Mouse (Mus musculus): ENCODE results near the gene 2310011J03Rik. TPM values are rescaled to one million over a fixed set of nuclear protein-coding genes. Genes with fewer than 3 reads are reported as not detected.
A peak's percentile ranks its signal among the peaks of the same experiment; 100 is the strongest.

2310011J03Rik gene
- total and polyA plus RNA-seq, 3 experiments: 34.6 to 46.8 (median 37.5) TPM

DNA sequence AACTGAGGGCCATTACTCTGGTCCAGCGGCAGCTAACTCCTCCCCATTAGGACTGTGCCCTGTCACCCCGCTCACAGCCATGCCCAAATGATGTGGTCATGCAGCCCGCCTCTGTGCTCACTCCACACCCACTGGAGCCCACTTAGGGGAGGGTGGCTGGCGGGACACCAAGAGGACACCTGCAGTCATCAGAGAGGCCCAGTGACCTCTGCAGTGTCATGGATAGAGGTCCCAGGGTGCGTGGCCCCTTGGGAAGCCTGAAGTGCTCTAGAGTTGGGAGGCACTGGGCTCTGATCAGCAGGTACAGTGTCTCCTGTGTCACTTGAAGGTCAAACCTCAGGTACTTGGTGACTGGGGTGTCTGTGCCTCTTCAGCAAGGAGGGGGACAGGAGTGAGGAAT, 23.5 kb downstream of the 2310011J03Rik start:
- Histone ChIP-seq H3K79me2 (replicated peaks; ENCODE audit: control insufficient read depth, extremely low read depth, insufficient read depth, poor library complexity, severe bottlenecking) (peaks cover 17% of the 10 kb centered on the region), H3K9me3 (replicated peaks; ENCODE audit: low read length) (no peaks in the 10 kb centered on the region), H3K9ac (ENCODE audit: insufficient read depth, low read depth) (no peak overlapping the region), H3K4me1 (ENCODE audit: control insufficient read depth in 1 of 2, insufficient read depth in 2 of 2) (peaks cover 8 to 30% of the 10 kb centered on the region in 2 experiments; a peak in 3 of 4 replicates), H3K36me3 (replicated peaks in 1 of 2; ENCODE audit: control insufficient read depth in 1 of 2, insufficient read depth in 1 of 2, low read length in 1 of 2) (peaks cover 18 to 29% of the 10 kb centered on the region in 2 experiments), H3K27me3 (replicated peaks) (peaks cover 31% of the 10 kb centered on the region), H3K4me2 (ENCODE audit: insufficient read depth, low read depth, poor library complexity, severe bottlenecking) (no peak overlapping the region), H3K4me3 (replicated peaks in 1 of 3; ENCODE audit: low read depth in 2 of 3, low read length in 2 of 3, poor library complexity in 1 of 3) (no peak overlapping the region), H3K27ac (ENCODE audit: insufficient read depth, low read depth) (no peak overlapping the region)
- in situ Hi-C loops (cut with MboI; ENCODE audit: low pct_ligation_motif_present, low pct_unique_long_range_greater_than_20kb, low sequenced_read_pairs) (no loop called here), dilution Hi-C loops (cut with MboI; ENCODE audit: extremely low pct_ligation_motif_present, extremely low pct_unique_long_range_greater_than_20kb, low sequenced_read_pairs) (no loop called here)
- TF ChIP-seq IRF4 (IDR thresholded peaks at IDR 0.05; ENCODE audit: low read depth, low read length): no peak
- no peak for TF ChIP-seq CTCF (conservative IDR thresholded peaks at IDR 0.05 in 1 of 2, IDR thresholded peaks at IDR 0.05 in 1 of 2; ENCODE audit: low read depth in 2 of 2, low read length in 2 of 2)
- no peak for TF ChIP-seq SMC3 (IDR thresholded peaks at IDR 0.05; ENCODE audit: low read depth, low read length)
- TF ChIP-seq JUND (conservative IDR thresholded peaks at IDR 0.05; ENCODE audit: low read depth, low read length): no peak
- DNase-seq (ENCODE audit: extremely low read depth): no peak

DNA sequence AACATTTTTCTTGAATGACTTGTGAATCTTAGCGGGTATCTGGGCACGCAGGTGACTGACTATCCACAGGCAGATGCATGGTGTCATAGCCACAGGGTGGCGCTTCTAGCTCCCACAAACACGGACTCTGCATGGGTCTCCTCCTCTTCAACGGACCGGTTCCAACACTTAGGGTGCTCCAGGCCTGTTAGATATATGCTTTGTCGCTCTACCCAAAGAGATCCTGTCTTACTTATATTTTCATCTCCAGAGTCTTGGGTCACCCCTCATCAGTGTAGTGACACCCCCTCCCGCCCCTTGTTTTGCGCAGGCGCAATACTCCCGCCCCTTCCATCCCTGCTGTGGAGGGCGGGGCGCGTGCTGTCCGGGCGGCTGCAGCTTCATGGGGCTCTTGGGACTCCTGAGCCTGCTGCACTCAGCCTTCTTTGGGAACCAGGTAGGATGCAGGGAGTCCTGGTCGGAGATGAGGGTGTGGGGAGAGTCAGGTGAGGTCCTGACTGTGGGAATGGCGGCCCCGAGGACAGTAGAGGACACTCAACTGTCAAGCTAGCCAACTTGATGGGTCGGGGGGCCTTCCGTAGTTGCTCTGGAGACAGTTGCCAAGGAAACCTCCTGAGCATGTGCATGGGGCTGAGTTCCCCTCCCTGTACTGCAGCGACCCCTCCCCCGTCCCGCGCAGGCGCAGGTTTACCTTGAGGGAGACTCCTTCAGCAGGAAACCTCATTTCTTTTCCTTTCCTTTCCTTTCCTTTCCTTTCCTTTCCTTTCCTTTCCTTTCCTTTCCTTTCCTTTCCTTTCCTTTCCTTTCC, 24.5 kb downstream of the 2310011J03Rik start, which contains the start of gene Apc2:
Gene Apc2, plus strand, starts transcription at position 360 of the 808 bp plus-strand sequence.
- dilution Hi-C loops (cut with MboI; ENCODE audit: extremely low pct_ligation_motif_present, extremely low pct_unique_long_range_greater_than_20kb, low sequenced_read_pairs) (no loop called here), in situ Hi-C loops (cut with MboI; ENCODE audit: low pct_ligation_motif_present, low pct_unique_long_range_greater_than_20kb, low sequenced_read_pairs) (no loop called here)
- H3K4me3 ChIP-seq (replicated peaks in 1 of 3; ENCODE audit: low read depth in 2 of 3, low read length in 2 of 3, poor library complexity in 1 of 3): no peak within 1 kb of the TSS
- H3K36me3 ChIP-seq (replicated peaks in 1 of 2; ENCODE audit: control insufficient read depth in 1 of 2, insufficient read depth in 1 of 2, low read length in 1 of 2): peaks cover 18 to 29% of the 10 kb centered on the region in 2 experiments
- peaks cover 17% of the 10 kb centered on the region for H3K79me2 ChIP-seq (replicated peaks; ENCODE audit: control insufficient read depth, extremely low read depth, insufficient read depth, poor library complexity, severe bottlenecking)
- TF ChIP-seq RAD21 (IDR thresholded peaks at IDR 0.05; ENCODE audit: low read depth, low read length) (peak; percentile 47), ELF1 (IDR thresholded peaks at IDR 0.05; ENCODE audit: low read depth, low read length) (no peak), SIN3A (IDR thresholded peaks at IDR 0.05; ENCODE audit: low read length) (peak; percentile 59; the same call in 1 of the 2 replicates), CTCF (conservative IDR thresholded peaks at IDR 0.05 in 1 of 2, IDR thresholded peaks at IDR 0.05 in 1 of 2; ENCODE audit: low read depth in 2 of 2, low read length in 2 of 2) (peak in 1 of 2 experiments; percentile 74; a peak in 2 of 4 replicates), HCFC1 (IDR thresholded peaks at IDR 0.05; ENCODE audit: low read depth, low read length) (no peak), MAZ (IDR thresholded peaks at IDR 0.05; ENCODE audit: low read depth, low read length) (peak; percentile 36; the same call in 1 of the 2 replicates), MYC (IDR thresholded peaks at IDR 0.05; ENCODE audit: low read depth, low read length) (peak; percentile 38; the same call in 1 of the 2 replicates), POLR2A (IDR thresholded peaks at IDR 0.05; ENCODE audit: low read depth, low read length) (no peak), GABPA (IDR thresholded peaks at IDR 0.05; ENCODE audit: insufficient replicate concordance, low read depth, low read length) (no peak), NRF1 (IDR thresholded peaks at IDR 0.05; ENCODE audit: low read depth, low read length) (no peak), USF2 (conservative IDR thresholded peaks at IDR 0.05; ENCODE audit: low read depth, low read length) (0 out of 2 replicates have a peak, but pooled peaks have one; percentile 8), JUN (IDR thresholded peaks at IDR 0.05; ENCODE audit: insufficient read depth, low read depth, low read length) (no peak), TCF12 (IDR thresholded peaks at IDR 0.05; ENCODE audit: low read depth, low read length) (0 out of 2 replicates have a peak, but pooled peaks have one; percentile 24), ZNF384 (IDR thresholded peaks at IDR 0.05; ENCODE audit: low read depth, low read length) (no peak), CHD1 (IDR thresholded peaks at IDR 0.05; ENCODE audit: low read depth, low read length) (no peak), SMC3 (IDR thresholded peaks at IDR 0.05; ENCODE audit: low read depth, low read length) (peak; percentile 82), CHD2 (IDR thresholded peaks at IDR 0.05; ENCODE audit: low read length) (peak; percentile 59; the same call in 1 of the 2 replicates), POLR2AphosphoS2 (IDR thresholded peaks at IDR 0.05; ENCODE audit: low read depth, low read length) (0 out of 2 replicates have a peak, but pooled peaks have one; percentile 23), MEF2A (IDR thresholded peaks at IDR 0.05; ENCODE audit: borderline replicate concordance, low read depth, low read length) (no peak), TBP (conservative IDR thresholded peaks at IDR 0.05; ENCODE audit: low read depth, low read length) (no peak), ZC3H11A (IDR thresholded peaks at IDR 0.05; ENCODE audit: low read depth, low read length) (no peak), BHLHE40 (IDR thresholded peaks at IDR 0.05; ENCODE audit: low read depth, low read length) (0 out of 2 replicates have a peak, but pooled peaks have one; percentile 40), E2F4 (IDR thresholded peaks at IDR 0.05; ENCODE audit: insufficient replicate concordance, low read depth, low read length) (no peak), MAX (IDR thresholded peaks at IDR 0.05; ENCODE audit: low read length) (peak; percentile 26; the same call in 1 of the 2 replicates), JUND (conservative IDR thresholded peaks at IDR 0.05; ENCODE audit: low read depth, low read length) (no peak), KAT2A (IDR thresholded peaks at IDR 0.05; ENCODE audit: insufficient replicate concordance, low read length) (no peak)
- H3K4me2 ChIP-seq (ENCODE audit: insufficient read depth, low read depth, poor library complexity, severe bottlenecking): no peak within 1 kb of the TSS
- DNase-seq (ENCODE audit: extremely low read depth): peak; percentile 66
- H3K27ac ChIP-seq (ENCODE audit: insufficient read depth, low read depth): no peak within 1 kb of the TSS
- H3K9ac ChIP-seq (ENCODE audit: insufficient read depth, low read depth): no peak within 1 kb of the TSS
- no peaks in the 10 kb centered on the region for H3K9me3 ChIP-seq (replicated peaks; ENCODE audit: low read length)
- H3K4me1 ChIP-seq (ENCODE audit: control insufficient read depth in 1 of 2, insufficient read depth in 2 of 2): peaks cover 8 to 33% of the 10 kb centered on the region in 2 experiments; a peak in 3 of 4 replicates
- peaks cover 21% of the 10 kb centered on the region for H3K27me3 ChIP-seq (replicated peaks)

Measured in CH12.LX (cell line).